ENCODE assay signal across 9 mouse cellular contexts in genomic region chr1:42684345-42684744, GRCm38 (mm10). TPM values are rescaled to one million over a fixed set of nuclear protein-coding genes. Genes with fewer than 3 reads are reported as not detected.
DNase-seq lines count a peak whose midpoint lies in the region; ATAC-seq lines count a peak whose summit lies in the region.
"Had no signal": no experiment of that assay in that cellular context is flagged by ENCODE, and none has a peak within 500 bp of the region (broad histone marks: within the 10 kb centered on the region; RNA-seq: fewer than 3 reads in every experiment).

No protein-coding gene starts in this region.

- intact Hi-C loops in heart, postnatal 36 days (cut with DNase I): no loop called here

- no peak for DNase-seq in heart, postnatal 36 days
- peak; percentile 26 for DNase-seq in ZHBTc4 (ENCODE audit: low read depth, low spot score)
- no peak for DNase-seq in ovary, postnatal 14 days (ENCODE audit: low spot score)
- DNase-seq in adrenal gland, postnatal 14 days: no peak

- no peaks in the 10 kb centered on the region for H3K9me3 ChIP-seq in heart, embryonic 13.5 days
- H3K9me3 ChIP-seq in forebrain, embryonic 16.5 days (ENCODE audit: control insufficient read depth, low read length): no peaks in the 10 kb centered on the region
- no peaks in the 10 kb centered on the region for H3K9me3 ChIP-seq in limb, embryonic 12.5 days
- H3K9me3 ChIP-seq in stomach, embryonic 16.5 days (replicated peaks; ENCODE audit: control insufficient read depth, low read length): no peaks in the 10 kb centered on the region

- peaks cover 88% of the 10 kb centered on the region for H3K27me3 ChIP-seq in heart, embryonic 13.5 days (replicated peaks)
- H3K27me3 ChIP-seq in forebrain, embryonic 16.5 days (replicated peaks; ENCODE audit: control insufficient read depth, insufficient read depth, low read length): no peaks in the 10 kb centered on the region
- peaks cover 64% of the 10 kb centered on the region for H3K27me3 ChIP-seq in limb, embryonic 12.5 days
- H3K27me3 ChIP-seq in stomach, embryonic 16.5 days (ENCODE audit: control insufficient read depth, insufficient read depth, low read length): peaks cover 65% of the 10 kb centered on the region

- H3K4me2 ChIP-seq in heart, embryonic 13.5 days: peak overlapping the region; percentile 67
- H3K4me2 ChIP-seq in forebrain, embryonic 16.5 days (ENCODE audit: low read length): peak overlapping the region; percentile 94
- H3K4me2 ChIP-seq in limb, embryonic 12.5 days: peak overlapping the region; percentile 94
- H3K4me2 ChIP-seq in stomach, embryonic 16.5 days (ENCODE audit: low read depth, low read length): peak overlapping the region; percentile 46; the same call in 1 of the 2 replicates

- H3K27ac ChIP-seq in heart, embryonic 13.5 days (replicated peaks): no peak overlapping the region
- H3K27ac ChIP-seq in forebrain, embryonic 16.5 days (ENCODE audit: low read length): peak overlapping the region; percentile 99
- H3K27ac ChIP-seq in limb, embryonic 12.5 days: no peak overlapping the region
- H3K27ac ChIP-seq in stomach, embryonic 16.5 days (ENCODE audit: low read length): no peak overlapping the region

- peaks cover 21% of the 10 kb centered on the region for H3K4me1 ChIP-seq in heart, embryonic 13.5 days
- peaks cover 37% of the 10 kb centered on the region for H3K4me1 ChIP-seq in forebrain, embryonic 16.5 days (replicated peaks; ENCODE audit: control insufficient read depth, insufficient read depth, low read length)
- H3K4me1 ChIP-seq in limb, embryonic 12.5 days (replicated peaks): peaks cover 21% of the 10 kb centered on the region
- H3K4me1 ChIP-seq in stomach, embryonic 16.5 days (ENCODE audit: control insufficient read depth, insufficient read depth, low read length): peaks cover 7% of the 10 kb centered on the region; the same call in 1 of the 2 replicates

- H3K9ac ChIP-seq in heart, embryonic 13.5 days: peak overlapping the region; percentile 35
- H3K9ac ChIP-seq in forebrain, embryonic 16.5 days (replicated peaks; ENCODE audit: low read depth, low read length): peak overlapping the region; percentile 89
- H3K9ac ChIP-seq in limb, embryonic 12.5 days (replicated peaks): peak overlapping the region; percentile 56
- no peak overlapping the region for H3K9ac ChIP-seq in stomach, embryonic 16.5 days (ENCODE audit: low read length)

- WGBS in heart, embryonic 13.5 days: 1% methylated on average over 27 of the region's 27 CpGs
- 0% methylated on average over 27 of the region's 27 CpGs for WGBS in forebrain, embryonic 16.5 days
- 1% methylated on average over 27 of the region's 27 CpGs for WGBS in limb, embryonic 12.5 days
- 2% methylated on average over 27 of the region's 27 CpGs for WGBS in stomach, embryonic 16.5 days

- no peak for ATAC-seq in heart, embryonic 13.5 days (ENCODE audit: extremely low read depth, insufficient number of reproducible peaks, low FRiP score, low TSS enrichment)
- ATAC-seq in forebrain, embryonic 16.5 days: peak; percentile 51
- peak; percentile 26; the same call in 1 of the 2 replicates for ATAC-seq in limb, embryonic 12.5 days (ENCODE audit: insufficient number of reproducible peaks, insufficient read depth, low FRiP score, low TSS enrichment, low read depth)
- 0 out of 2 replicates have a peak, but pooled peaks have one; percentile 13 for ATAC-seq in stomach, embryonic 16.5 days (ENCODE audit: insufficient read depth, low FRiP score)

- H3K4me3 ChIP-seq in heart, embryonic 13.5 days: peak overlapping the region; percentile 46
- peak overlapping the region; percentile 86 for H3K4me3 ChIP-seq in forebrain, embryonic 16.5 days (replicated peaks; ENCODE audit: low read length)
- peak overlapping the region; percentile 48 for H3K4me3 ChIP-seq in limb, embryonic 12.5 days (replicated peaks)
- peak overlapping the region; percentile 23 for H3K4me3 ChIP-seq in stomach, embryonic 16.5 days (replicated peaks; ENCODE audit: low read length)

- no peaks in the 10 kb centered on the region for H3K36me3 ChIP-seq in heart, embryonic 13.5 days
- H3K36me3 ChIP-seq in forebrain, embryonic 16.5 days (ENCODE audit: control insufficient read depth, insufficient read depth): no peaks in the 10 kb centered on the region
- H3K36me3 ChIP-seq in limb, embryonic 12.5 days: no peaks in the 10 kb centered on the region
- no peaks in the 10 kb centered on the region for H3K36me3 ChIP-seq in stomach, embryonic 16.5 days (ENCODE audit: control insufficient read depth, insufficient read depth, low read length)

RNA-seq across cellular contexts. Expression of gene Pou3f3, which starts 11.2 kb away (rescaled TPM):
- 0.03 and 0.08 TPM in 2 replicates for polyA plus RNA-seq in heart, embryonic 13.5 days (2015; fragmentation: Nextera tagmentation; extraction: Ambion mirVana)
- total RNA-seq in heart, postnatal 36 days (2021): not detected
- 41.0 and 56.6 TPM in 2 replicates for polyA plus RNA-seq in forebrain, embryonic 16.5 days (2015; fragmentation: Nextera tagmentation; extraction: Ambion mirVana)
- polyA plus RNA-seq in limb, embryonic 12.5 days (2016; fragmentation: Nextera tagmentation; extraction: Ambion mirVana): 0.50 and 0.93 TPM in 2 replicates
- not detected in 2 replicates for polyA plus RNA-seq in stomach, embryonic 16.5 days (2015; fragmentation: Nextera tagmentation; extraction: Ambion mirVana)
- total RNA-seq in adrenal gland, postnatal 14 days (2021): 0.04 and 0.08 TPM in 2 replicates
- total RNA-seq: MEL had no signal

Comparison
In these comparisons a context has a peak if more than half of its experiments do, and no peak if none do; other contexts are left out.
1. H3K4me3 ChIP-seq: peak in every context shown above with its lines; median percentile 86 in forebrain, embryonic 16.5 days; 48 in limb, embryonic 12.5 days; 46 in heart, embryonic 13.5 days; 23 in stomach, embryonic 16.5 days.
2. RNA of gene Pou3f3, which starts 11.2 kb away (polyA plus RNA-seq): 41.0 to 56.6 TPM in forebrain, embryonic 16.5 days; 0.50 to 0.93 TPM in limb, embryonic 12.5 days, 0.03 to 0.08 TPM in heart, embryonic 13.5 days and not detected in stomach, embryonic 16.5 days; every median in the first group is over 10 times any median in the second.
3. Peak in every context shown above with its lines, with median percentiles within 50 percentile points of each other: H3K4me2 ChIP-seq.